Mouse (Mus musculus) B cell, adult (primary cell): ENCODE data around the gene Cfhr1. TPM values are rescaled to one million over a fixed set of nuclear protein-coding genes. Genes with fewer than 3 reads are reported as not detected.

ENCODE experiments used
- total RNA-seq: library from RNA; stranded (reverse); gene quantifications from 4 replicates; pipeline ENCODE4 v1.2.4, GENCODE M21; 2023; ENCODE audit not compliant: inconsistent age

Gene Cfhr1
- total RNA-seq: not detected in 4 replicates

GRCm38 (mm10) chr1:139560024-139560423 is at the start of gene Cfhr1:
TSS of gene Cfhr1 (minus strand) at chr1:139560272.

GRCm38 (mm10) chr1:139501258-139501752 is 58.8 kb downstream of the Cfhr1 start, which contains the start of gene F13b:
TSS of gene F13b (plus strand) at chr1:139501702.

Other genes with a start within 250 kb of the Cfhr1 start
- gene Crb1, start 183.2 kb downstream of the Cfhr1 start, total RNA-seq: not detected in 4 replicates
- 27.2 to 30.9 TPM (median 28.6 TPM) in 4 replicates for gene Zbtb41, start 138.0 kb downstream of the Cfhr1 start, total RNA-seq
- gene Aspm, start 105.5 kb downstream of the Cfhr1 start, total RNA-seq: 4.2 to 6.2 TPM (median 5.1 TPM) in 4 replicates
- not detected in 4 replicates for gene F13b, start 58.6 kb downstream of the Cfhr1 start, total RNA-seq
- not detected in 4 replicates for gene Gm4788, start 221.0 kb upstream of the Cfhr1 start, total RNA-seq